Mouse (Mus musculus) frontal cortex, postnatal 14 days (tissue): Measurements from ENCODE around the gene Gm17693.
"Not testable (repeated sequence)": the region's sequence is repeated elsewhere in the genome, so short reads cannot be mapped to it uniquely, and the experiment has no call there.

ENCODE experiments used
- DNase-seq, 2 experiments: peaks; one replicate each; pipeline ENCODE4 v3.0.0; 2022; ENCODE audit warnings: low spot score in 2 of 2

The Gm17693 gene

GRCm38 (mm10) chrX:125705144-125705543 is at the start of gene Gm17693:
Gene Gm17693, plus strand, starts transcription at chrX:125705444.
- DNase-seq = not testable (repeated sequence)
